Mouse (Mus musculus): ENCODE measurements around the gene Rrp7a.
A peak's percentile ranks its signal among the peaks of the same experiment; 100 is the strongest.

Gene Rrp7a

DNA sequence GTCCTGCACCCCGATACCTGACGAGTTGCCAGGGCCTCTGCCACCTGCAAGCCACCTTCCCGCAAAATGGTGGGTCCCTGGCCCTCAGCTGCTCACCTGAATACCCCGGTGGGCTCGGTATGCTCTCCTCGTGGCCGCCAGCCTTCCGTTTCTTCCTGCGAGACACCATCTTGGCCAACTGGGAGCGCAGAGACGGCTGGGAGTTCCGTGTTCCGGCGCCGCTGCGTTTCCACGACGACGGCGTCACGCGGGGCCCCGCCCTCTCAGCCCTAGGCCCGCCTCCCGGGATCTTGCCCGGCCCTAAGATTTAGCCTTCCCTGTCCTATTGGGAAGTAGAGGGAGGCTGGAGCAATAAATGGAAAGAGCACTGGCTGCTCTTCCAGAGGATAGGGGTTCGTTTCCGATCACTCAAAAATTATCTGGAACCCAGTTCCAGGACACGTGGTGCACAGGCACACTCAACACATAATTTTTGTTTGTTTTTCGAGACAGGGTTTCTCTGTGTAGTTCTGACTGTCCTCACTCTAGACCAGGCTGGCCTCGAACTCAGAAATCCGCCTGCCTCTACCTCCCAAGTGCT, at the start of gene Rrp7a:
Rrp7a (minus strand) TSS at position 236 of the 580 bp plus-strand sequence.
- peak; percentile 78 for DNase-seq (ENCODE audit: low read depth, low spot score)

DNA sequence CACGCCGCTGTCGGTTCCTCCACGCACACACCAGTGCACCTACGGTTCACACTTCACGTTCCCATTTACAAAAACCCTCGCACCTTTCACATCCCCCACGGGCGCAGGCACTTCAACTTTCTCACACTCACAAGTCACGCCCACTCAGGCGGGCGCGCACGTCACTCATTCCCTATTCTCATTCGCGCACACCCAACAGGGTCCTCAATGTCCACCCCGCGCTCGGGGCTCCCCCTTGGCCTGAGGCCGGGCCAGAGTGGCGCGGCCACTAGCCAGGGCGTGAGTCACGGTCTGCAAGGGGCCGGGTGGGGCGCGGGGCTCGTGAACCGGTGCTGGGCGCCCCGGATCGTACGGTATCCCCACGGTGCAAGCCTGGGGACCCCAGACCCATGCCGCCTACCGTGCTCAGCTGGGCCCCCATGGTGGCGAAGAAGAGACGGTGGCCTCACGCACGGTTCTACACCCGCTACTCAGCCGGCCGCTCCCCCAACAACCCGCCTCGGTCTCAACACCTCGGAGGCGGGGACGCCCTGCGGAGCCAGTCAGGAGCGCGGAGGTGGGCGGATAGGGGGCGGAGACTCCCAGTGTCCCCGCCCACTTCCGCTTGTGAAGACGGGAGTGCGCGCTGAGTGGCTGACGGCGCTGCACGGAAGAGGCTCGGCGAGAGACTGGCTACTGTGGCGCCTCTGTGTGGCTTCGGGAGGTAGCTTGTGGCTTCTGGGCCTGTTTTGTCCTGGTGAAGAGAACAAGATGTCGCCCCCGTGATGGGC, 49.3 kb upstream of the Rrp7a start:
- peak; percentile 94 for DNase-seq (ENCODE audit: low read depth, low spot score)

DNA sequence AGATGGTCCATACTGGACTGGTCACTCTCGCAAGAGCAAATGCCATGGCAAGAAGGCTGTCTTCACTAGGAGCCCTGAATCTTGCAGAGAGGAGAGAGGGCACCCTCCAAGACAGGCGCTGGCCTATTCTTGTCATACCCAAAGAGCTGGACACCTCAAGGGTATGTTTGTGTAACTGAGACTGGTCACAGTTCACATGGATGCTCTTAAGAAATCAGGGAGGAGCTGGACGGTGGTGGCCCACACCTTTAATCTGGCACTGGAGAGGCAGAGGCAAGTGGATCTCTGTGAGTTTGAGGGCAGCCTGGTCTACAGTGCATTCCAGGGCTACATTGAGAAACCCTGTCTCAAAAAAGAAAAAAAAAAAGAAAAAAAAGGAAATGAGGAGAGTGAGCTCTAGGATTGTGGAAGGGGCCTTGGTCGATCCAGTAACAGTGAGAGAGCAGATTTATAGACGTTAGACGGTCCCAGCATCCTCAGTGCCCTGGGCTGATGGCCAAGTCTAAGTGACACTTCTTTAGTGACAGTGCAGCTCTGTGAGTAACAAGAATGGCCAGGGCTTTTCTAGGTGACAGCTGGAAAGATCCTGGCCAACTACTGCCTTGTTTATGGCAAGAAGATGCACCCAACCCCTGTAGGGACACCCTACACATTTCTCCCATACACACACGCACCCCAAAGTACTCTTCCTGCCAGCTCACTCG, 48.5 kb upstream of the Rrp7a start:
- DNase-seq (ENCODE audit: low read depth, low spot score), result no peak

DNA sequence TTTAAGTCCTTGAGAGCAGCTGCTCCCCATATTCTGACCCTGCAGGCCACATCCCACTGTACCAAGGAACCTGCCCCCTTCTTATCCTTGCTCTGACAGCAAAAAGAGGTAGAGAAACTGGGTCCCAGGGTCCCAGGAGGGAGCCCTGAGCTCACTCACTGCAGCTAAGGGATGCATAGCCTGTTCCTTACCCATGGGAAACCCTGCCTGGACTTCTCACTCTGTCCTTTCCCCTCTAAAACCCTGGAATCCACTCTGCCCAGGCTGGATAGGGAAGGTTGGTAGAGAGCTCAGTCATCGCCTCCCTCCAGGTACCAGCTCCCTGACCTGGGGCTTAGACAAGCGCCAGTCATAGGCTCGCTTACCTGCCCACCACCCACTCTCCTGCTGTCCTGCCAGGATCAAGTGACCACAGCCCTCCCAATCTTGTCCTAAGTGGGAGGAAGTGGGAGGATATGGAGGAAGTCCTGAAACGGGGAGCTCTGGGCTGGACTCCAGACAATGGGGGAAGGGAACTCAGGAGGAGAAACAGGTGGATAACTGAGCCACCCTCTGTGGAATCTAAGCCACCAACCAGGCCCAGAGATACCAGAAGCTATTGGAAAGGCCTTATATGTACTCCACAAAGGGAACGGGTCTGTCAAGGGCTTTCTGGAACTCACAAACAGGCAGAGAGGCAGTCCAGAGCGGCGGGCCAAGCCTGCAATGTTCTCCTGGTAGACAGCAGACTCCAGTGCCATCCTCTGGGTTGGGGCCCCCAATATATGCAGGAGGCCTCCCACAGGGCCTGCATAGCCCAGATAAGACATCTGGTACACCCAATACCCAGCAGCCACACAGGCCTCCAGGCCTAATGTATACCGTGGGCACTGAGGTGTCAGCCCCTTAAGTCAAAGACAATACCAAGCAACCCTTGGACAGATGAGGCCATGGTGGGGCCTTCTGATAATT, 47.4 kb upstream of the Rrp7a start:
- DNase-seq (ENCODE audit: low read depth, low spot score), result no peak

DNA sequence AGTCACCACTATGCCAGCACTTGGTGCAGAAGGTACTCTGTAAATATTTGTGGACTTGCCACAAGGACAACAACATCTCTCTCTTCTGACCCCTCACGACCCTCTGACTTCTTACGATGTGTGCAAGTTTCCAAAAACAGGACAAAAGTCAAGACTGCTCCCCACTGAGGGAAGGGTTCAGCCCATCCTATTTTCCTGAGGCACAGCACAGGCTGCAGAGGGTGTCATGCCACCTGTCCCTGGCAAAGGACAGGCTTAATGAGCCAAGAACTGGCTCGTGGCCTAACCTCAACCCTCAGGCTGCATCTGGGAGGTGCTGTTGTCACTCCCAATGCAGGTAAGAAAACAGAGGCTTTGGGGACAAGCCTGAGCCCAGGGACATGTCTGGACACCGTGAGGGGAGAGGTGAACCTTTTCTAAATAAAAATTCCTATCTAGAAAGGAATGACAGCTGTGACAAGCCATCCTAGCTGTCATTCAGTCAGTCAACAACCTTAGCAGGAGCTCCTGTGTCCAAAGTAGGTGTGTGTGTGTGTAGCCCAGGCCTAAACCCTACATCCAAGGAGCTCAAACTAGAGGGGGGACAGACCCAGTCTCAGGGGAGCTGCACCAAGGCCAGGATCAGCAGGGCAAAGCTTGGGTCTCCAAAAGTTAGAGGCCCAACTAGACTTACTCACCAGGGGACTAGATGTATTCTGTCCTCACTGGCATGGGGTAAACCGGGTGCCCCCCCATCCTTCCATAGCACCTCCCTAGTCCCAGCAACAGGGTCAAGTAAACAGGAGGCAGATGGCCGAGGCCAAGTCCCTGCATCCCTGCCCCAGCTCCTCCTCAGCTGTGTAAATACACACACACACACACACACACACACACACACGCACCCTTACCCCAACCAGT, 46.5 kb upstream of the Rrp7a start:
- no peak for DNase-seq (ENCODE audit: low read depth, low spot score)

DNA sequence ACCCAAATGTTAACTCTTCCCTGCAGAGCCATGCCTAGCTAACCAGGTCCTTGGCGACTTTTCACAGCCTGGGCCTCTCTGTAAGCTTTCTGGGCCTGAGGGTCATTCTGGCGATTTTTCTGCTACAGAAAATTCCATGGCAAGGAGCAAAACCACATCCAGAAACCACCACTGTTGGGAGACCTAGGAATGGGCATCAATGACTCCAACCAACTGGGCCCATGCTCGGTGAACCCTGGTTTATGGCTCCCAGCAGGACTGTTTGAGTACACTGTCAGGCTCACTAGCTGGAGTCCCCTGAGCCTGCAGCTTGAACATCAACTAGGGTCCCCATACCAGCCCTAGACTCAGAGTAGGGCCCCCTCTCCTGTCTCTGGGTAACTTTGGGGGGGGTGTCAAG, 45.7 kb upstream of the Rrp7a start:
- no peak for DNase-seq (ENCODE audit: low read depth, low spot score)

DNA sequence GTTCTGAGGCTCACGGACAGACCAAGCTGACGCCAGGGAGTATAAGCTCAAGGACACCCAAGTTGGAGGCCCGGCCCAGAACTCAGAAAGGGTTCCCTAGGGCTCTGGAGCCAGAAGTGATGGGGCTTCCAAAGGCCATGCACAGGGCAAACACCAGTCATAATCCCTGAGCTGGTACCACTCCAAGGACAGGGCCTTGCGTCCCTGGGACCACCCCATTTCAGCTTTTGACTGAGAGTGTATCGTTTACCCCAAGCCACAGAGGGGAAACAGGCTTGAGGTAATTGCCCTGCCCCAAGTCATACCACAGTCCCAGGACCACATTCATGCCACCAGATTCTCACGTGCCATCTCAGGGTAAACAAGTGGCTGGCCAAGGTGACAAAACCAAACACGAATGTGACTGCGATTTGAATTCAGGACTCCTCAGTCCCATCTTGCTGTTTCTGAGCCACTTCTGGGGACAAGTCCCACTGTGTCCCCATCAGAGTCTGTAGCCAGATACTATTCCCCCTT, 45.0 kb upstream of the Rrp7a start:
- no peak for DNase-seq (ENCODE audit: low read depth, low spot score)

DNA sequence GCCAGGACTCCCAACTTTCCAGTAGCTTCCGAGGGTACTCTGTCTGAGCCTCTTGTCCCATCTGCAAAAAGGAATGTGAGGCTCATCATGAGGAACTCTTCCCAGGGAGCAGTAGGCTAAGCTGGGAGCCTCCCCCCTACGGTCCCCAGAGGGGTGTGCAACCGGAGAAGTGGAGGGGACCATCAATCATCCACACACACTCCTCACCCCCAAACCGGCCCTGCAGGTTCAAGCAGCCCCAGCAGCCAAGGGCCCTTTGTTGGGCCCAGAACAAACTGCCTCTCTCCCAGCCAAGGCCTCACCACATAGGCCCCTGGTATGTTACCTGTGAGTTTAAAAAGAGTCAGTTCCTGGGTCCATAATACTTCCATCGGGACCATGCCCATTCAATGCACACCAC, 44.5 kb upstream of the Rrp7a start:
- no peak for DNase-seq (ENCODE audit: low read depth, low spot score)

DNA sequence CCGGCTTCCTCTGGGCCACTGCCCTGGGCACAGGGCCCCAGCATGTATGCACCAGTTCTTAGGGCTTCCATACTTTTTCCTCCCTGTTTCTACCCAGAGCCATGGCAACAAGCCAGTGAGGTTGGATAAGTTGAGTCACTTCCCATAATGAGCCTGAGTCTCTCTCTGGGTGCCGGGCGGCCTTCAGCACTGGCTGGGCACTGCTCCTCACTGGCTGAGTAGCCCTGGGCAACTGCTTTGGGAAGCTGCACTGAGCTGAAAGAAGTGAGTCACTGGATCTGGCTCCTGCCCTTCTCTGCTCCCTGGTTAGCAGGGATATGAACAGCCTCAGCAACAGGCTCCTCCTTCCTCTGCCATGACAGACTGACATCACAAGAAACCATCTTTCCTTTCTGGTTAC, 44.0 kb upstream of the Rrp7a start:
- no peak for DNase-seq (ENCODE audit: low read depth, low spot score)

DNA sequence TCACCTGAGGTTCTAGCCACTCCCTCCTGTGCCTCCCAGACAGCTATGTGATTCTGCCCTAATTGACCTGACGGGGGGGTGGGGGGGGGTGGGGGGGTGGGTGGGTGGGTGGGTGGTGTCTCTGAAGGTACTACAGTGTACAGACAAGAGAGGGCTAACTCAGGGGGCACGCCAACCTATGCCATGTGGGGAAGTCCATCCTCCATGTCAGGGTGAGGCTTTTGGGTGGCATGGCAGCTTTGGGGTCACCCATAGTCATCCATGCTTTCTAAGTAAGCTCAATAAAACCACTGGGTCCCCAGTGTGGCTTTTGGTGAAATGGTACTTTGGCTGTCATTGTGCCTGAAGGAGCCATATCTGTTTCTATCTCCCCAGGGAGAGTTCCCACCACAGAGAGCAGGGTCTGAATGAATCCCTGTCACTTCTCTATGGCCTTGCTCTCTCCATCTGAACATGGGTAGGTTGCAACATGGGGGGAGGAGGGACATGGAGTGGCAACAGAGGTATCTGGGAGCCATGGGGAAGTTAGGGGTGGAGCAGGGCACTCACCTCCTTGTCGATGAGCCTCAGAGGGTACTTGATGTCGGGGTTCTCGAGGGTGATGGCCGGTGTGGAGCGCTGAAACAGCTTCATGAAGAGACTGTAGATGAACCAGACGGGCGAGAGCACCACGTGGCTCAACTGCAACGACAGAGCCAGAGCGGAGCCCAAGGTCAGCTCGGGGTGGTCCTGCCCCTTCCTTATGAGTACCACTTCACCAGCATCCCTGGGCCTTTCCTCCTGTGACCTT, 43.1 kb upstream of the Rrp7a start:
- DNase-seq (ENCODE audit: low read depth, low spot score), result no peak

DNA sequence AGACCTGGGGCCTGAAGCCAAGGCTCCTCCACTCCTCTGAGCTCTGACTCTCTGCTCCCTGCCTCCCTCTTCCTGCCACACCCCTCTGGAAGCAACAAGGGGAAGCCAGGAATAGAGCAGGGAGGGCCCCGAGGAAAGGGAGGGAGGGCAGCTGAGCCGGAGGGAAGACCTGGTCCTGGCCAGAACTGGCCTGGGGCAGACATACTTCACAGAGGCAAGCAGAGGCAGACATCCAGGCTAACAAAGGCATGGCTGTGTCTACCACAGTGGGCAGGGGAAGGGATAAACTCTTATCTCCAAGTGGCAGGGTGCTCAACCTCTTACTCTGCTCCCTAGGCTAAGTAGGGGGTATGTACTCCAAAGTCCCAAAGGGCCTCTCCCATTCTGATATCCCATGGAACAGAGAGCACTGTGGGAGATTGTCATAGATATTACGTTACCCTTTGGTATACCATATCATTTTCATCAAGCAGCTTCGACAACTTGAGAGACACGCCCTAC, 42.4 kb upstream of the Rrp7a start:
- DNase-seq (ENCODE audit: low read depth, low spot score), result no peak

DNA sequence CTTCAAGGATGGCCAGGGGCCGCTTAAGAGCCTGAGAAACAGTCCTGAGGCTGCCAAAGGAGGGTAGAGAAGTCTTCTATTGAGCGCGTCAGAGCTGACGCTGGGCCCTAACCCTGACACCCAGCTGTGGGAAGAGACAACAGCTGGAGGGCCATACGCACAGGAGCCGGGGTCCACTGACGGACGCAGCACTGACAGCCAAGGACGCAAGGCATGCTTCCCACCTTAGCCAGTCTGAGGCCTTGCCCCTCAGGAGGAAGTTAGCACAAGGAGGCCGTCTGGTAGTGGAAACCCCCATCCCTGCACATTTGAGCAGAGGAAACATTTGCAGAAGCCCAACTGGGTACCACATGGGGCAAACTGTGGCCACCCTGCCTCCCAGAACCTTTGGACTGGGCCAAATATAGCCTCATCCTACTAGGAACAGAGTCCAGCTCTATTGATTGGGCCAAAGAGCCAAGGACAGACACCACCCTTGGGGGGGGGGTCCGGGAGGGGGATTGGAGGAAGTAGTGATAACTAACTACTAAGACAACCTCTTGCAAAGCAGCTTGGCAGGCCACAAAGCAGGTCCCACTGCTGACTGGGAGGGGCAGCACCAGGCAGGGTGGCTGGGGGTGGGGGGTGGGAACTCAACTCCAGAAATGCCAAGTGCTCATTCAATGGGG, 40.4 kb upstream of the Rrp7a start:
- no peak for DNase-seq (ENCODE audit: low read depth, low spot score)

DNA sequence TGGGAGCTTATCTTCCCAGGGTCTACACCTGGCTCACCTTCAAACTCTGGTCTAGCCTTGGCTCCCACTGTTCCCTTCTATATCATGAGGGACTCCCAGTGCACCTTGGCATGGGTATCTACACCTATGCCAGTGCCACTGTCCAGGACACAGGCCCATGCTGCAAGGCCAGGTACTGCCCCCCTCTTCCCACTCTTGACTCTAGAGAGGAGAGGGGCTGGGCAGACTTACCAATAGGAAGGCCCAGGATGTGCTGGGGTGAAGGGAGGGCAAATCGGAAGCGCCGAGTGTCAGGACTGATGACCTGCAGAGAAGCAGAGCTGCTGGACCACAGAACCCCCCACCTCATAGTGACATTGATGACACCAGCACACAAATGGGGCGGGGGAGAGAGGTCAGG, 39.4 kb upstream of the Rrp7a start:
- DNase-seq (ENCODE audit: low read depth, low spot score), result no peak

DNA sequence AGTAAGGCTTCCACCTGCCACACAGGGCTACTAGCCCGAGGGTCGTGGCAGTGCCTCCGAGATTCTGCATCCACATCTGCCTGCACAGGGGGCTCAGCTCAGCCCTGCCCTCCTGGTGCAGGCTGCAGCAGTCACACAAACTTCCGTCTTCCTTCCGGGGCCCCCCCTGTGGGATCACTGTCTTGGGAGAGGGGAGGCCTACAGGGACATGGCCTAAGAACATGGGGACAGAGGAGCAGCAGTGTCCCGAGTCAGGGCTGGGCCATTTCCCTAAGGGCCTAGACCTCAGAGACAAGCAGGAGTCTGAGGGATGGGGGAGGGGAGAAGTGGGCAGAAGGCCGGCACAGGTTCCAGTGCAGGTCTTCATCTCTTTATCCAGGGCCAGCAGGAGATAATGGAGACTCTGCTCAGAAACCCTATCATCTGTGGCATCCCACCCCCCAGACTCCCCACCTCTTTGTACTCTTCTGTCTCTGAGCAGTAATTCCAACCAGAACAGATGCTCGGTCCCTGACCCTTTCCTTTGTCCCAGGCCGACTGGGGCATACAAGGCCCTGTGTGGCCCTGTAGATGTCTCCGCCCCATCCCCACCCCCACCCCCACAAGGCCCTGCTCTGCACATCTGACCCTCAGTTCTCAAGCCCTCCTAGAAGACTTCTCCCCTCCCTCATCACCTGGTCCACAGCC, 38.6 kb upstream of the Rrp7a start:
- DNase-seq (ENCODE audit: low read depth, low spot score), result no peak

DNA sequence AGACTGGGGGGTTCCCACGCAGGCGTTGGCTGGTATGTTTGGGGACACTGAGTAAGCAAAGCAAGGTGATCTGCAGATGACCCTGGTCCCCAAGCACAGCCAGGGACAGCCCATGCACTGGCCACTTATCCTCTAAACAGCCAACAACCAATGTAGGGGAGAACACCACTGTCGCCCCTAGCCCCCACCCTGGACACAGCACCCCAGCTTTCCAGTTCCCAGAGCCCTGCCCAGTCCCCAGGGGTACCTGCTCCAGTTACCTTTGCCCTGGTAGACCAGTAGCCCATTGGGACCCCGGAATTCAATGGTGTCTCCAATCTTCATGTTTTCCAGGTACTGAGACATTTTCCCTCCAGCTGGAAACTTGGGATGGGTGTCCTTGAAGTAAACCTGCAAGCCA, 38.0 kb upstream of the Rrp7a start:
- DNase-seq (ENCODE audit: low read depth, low spot score), result no peak

DNA sequence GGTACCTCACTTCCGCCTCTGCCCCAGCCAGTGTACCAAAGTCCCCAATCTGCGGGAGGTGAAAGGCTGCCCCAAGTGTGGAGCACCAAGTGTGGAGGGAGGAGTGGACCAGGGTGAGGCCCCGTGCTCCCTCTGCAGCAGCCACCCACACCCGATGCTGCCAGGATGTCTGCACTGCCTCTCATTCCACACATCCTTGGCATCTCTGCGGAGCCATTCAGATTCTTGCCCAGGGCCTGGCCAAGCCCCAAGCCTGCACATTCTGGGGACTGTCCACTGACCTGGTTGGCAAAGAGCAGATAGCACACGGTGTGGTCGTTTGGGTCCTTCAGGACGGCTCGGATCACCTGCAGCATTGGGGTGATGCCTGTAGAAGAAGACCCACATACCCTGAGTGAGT, 37.2 kb upstream of the Rrp7a start:
- DNase-seq (ENCODE audit: low read depth, low spot score), result no peak

DNA sequence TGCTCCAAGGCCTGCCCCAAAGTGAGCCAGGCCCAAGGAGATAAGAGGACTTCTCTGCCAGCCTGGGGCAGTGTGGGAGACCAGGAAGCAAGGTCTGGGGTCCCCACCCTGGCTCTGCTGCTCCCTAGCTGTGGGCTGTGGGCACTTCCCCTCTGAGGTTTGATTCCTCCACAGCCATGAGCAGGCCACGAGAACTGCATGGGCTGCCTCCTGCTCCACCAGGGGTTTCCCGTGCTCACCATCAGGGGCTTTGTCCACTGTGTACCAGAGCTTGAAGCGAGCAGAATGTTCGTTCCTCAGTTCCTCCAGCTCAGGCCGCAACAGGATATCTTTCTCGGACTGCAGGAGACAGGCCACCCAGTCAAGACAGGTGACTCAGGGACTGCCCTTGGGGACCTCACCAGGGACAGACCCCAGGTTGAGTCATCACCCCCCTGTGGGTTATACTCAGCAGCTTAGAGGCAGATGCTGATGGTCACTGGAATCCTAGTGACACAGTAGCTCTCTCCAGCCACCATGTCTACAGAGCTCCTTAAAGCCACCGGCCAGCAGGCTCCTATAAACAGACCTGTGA, 36.1 kb upstream of the Rrp7a start:
- no peak for DNase-seq (ENCODE audit: low read depth, low spot score)

DNA sequence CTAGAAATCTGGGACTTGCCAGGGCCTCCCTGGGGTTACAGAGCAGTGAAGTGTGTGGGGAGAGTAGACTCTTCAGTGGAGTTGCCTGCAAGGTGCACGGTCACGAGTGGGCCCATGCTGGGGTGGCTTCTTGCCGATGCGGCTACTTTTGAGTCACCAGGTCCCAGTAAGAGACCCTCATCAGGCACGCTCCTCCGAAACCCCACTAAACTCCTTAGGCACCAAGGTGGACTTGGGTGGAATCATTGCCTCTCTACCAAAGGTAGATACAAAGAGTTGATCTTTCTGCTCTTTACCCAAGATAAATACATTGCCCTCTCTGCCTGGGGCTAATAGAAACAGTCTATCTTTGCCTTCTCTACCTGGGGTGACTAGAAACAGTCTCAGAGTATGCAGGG, 35.1 kb upstream of the Rrp7a start:
- no peak for DNase-seq (ENCODE audit: low read depth, low spot score)

Data from telencephalon, adult 2 months (tissue).